In the genomic region with DNA sequence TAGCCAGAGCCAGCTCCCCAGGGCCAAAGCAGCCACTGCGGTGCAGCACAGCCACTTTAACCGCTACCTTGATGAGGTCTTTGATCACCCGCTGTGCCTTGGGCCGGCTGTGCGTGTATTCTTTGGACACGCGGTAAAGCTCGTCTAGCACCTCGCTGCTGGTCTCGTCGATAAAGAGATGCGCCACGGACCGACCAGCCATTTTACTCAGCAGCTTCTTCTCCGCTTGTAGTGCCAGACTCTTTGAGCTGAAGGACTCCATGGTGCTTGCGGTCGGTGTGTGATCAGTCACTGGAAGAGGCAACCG, we compare ENCODE assay signal across 14 mouse cellular contexts. TPM values are rescaled to one million over a fixed set of nuclear protein-coding genes. Genes with fewer than 3 reads are reported as not detected.
DNase-seq lines count a peak whose midpoint lies in the region; ATAC-seq and TF ChIP-seq lines count a peak whose summit lies in the region.
"Had no signal": no experiment of that assay in that cellular context is flagged by ENCODE, and none has a peak within 500 bp of the region (broad histone marks: within the 10 kb centered on the region; RNA-seq: fewer than 3 reads in every experiment).

No protein-coding gene starts in this region.

- in situ Hi-C loops in ES-E14 (cut with MboI; ENCODE audit: low sequenced_read_pairs in 2 of 2, unreplicated experiment in 2 of 2): no loop called here

- WGBS in lung, embryonic 15.5 days: 53% methylated on average over 18 of the region's 18 CpGs
- 65% methylated on average over 18 of the region's 18 CpGs for WGBS in liver, embryonic 13.5 days (ENCODE audit: insufficient replicate concordance)

- peaks cover 14% of the 10 kb centered on the region for H3K36me3 ChIP-seq in lung, embryonic 15.5 days
- no peaks in the 10 kb centered on the region for H3K36me3 ChIP-seq in ES-E14 (ENCODE audit: control insufficient read depth, insufficient read depth, low read length, poor library complexity, severe bottlenecking)
- peaks cover 17% of the 10 kb centered on the region for H3K36me3 ChIP-seq in liver, embryonic 13.5 days

- DNase-seq in gastrocnemius, postnatal 14 days: peak; percentile 8
- DNase-seq in gastrocnemius, adult 18-20 months (ENCODE audit: low spot score): no peak
- no peak for DNase-seq in lung, postnatal 36 days
- DNase-seq in ES-E14 (ENCODE audit: low read depth, low spot score): no peak
- no peak for DNase-seq in liver, embryonic 13.5 days
- DNase-seq in embryo, embryonic 9.5 days (ENCODE audit: extremely low spot score): no peak
- DNase-seq: B cell, adult 2 months; lung, adult 18-20 months had no signal

- peak overlapping the region; percentile 50; the same call in 1 of the 2 replicates for H3K27ac ChIP-seq in lung, embryonic 15.5 days
- H3K27ac ChIP-seq in ES-E14 (ENCODE audit: insufficient read depth, low read depth, low read length, poor library complexity, severe bottlenecking): no peak overlapping the region
- peak overlapping the region; percentile 18; the same call in 1 of the 2 replicates for H3K27ac ChIP-seq in liver, embryonic 13.5 days
- H3K27ac ChIP-seq: kidney, postnatal 0 days; midbrain, embryonic 15.5 days; neural tube, embryonic 15.5 days had no signal

- H3K4me2 ChIP-seq in lung, embryonic 15.5 days: no peak overlapping the region
- H3K4me2 ChIP-seq in liver, embryonic 13.5 days: peak overlapping the region; percentile 34; the same call in 1 of the 2 replicates
- H3K4me2 ChIP-seq: midbrain, embryonic 15.5 days; neural tube, embryonic 15.5 days had no signal

- H3K9me3 ChIP-seq in lung, embryonic 15.5 days: no peaks in the 10 kb centered on the region
- H3K9me3 ChIP-seq in ES-E14 (ENCODE audit: control insufficient read depth, insufficient read depth, low read depth, low read length): no peaks in the 10 kb centered on the region
- H3K9me3 ChIP-seq in liver, embryonic 13.5 days (replicated peaks): no peaks in the 10 kb centered on the region
- H3K9me3 ChIP-seq: midbrain, embryonic 15.5 days; neural tube, embryonic 15.5 days had no signal

- no peak for ATAC-seq in lung, embryonic 15.5 days (ENCODE audit: borderline replicate concordance, extremely low read depth, low FRiP score, low TSS enrichment)
- no peak for ATAC-seq in liver, embryonic 13.5 days (ENCODE audit: low read depth)
- ATAC-seq in activated CD4-positive, CD25-positive, alpha-beta regulatory T cell, adult 4 months: no peak
- ATAC-seq: midbrain, embryonic 15.5 days had no signal

- H3K27me3 ChIP-seq in lung, embryonic 15.5 days: no peaks in the 10 kb centered on the region
- no peaks in the 10 kb centered on the region for H3K27me3 ChIP-seq in liver, embryonic 13.5 days
- H3K27me3 ChIP-seq: midbrain, embryonic 15.5 days; neural tube, embryonic 15.5 days had no signal

- no peak overlapping the region for H3K9ac ChIP-seq in lung, embryonic 15.5 days
- peak overlapping the region; percentile 51 for H3K9ac ChIP-seq in ES-E14 (ENCODE audit: insufficient read depth, low read depth, low read length, poor library complexity, severe bottlenecking)
- no peak overlapping the region for H3K9ac ChIP-seq in liver, embryonic 13.5 days
- H3K9ac ChIP-seq: midbrain, embryonic 15.5 days; neural tube, embryonic 15.5 days had no signal

- intact Hi-C loops in gastrocnemius, postnatal 14 days (cut with DNase I; ENCODE audit: low total_unique reads): loop anchor here (10.0 kb wide), 1 partner anchor 125 kb away; no protein-coding TSS in a partner anchor

- peaks cover 11% of the 10 kb centered on the region for H3K4me1 ChIP-seq in lung, embryonic 15.5 days
- H3K4me1 ChIP-seq in ES-E14 (ENCODE audit: control insufficient read depth in 2 of 2, insufficient read depth in 2 of 2, low read length in 2 of 2, poor library complexity in 1 of 2): peaks cover 3 to 17% of the 10 kb centered on the region in 2 experiments; a peak in 3 of 4 replicates
- H3K4me1 ChIP-seq in liver, embryonic 13.5 days (replicated peaks): peaks cover 41% of the 10 kb centered on the region

- H3K4me3 ChIP-seq in lung, embryonic 15.5 days: no peak overlapping the region
- H3K4me3 ChIP-seq in ES-E14 (ENCODE audit: insufficient read depth in 1 of 2, low read depth in 1 of 2, low read length in 2 of 2, poor library complexity in 1 of 2, severe bottlenecking in 1 of 2): peak overlapping the region; percentile 31 to 47
- H3K4me3 ChIP-seq in liver, embryonic 13.5 days (replicated peaks): no peak overlapping the region
- H3K4me3 ChIP-seq: midbrain, embryonic 15.5 days; neural tube, embryonic 15.5 days had no signal

TF ChIP-seq in ES-E14, 5 proteins besides CTCF, POLR2A, EP300 and RAD21:
- TF ChIP-seq ZNF384 (IDR thresholded peaks at IDR 0.05; ENCODE audit: low read depth, low read length) (no peak), CHD2 (IDR thresholded peaks at IDR 0.05; ENCODE audit: low read depth, low read length) (no peak), HCFC1 (IDR thresholded peaks at IDR 0.05; ENCODE audit: borderline replicate concordance, insufficient read depth, low read length) (no peak), MAFK (IDR thresholded peaks at IDR 0.05; ENCODE audit: insufficient read depth, low read depth, low read length) (no peak), ZC3H11A (IDR thresholded peaks at IDR 0.05; ENCODE audit: borderline replicate concordance, low read depth, low read length) (no peak)

RNA-seq across cellular contexts. Expression of gene Tnfaip8l2, which starts 1.9 kb away (rescaled TPM):
- under 1 TPM; 0.82 to 0.92 TPM for total RNA-seq in gastrocnemius, postnatal 14 days (2021)
- under 1 TPM; 0.27 to 0.55 TPM for total RNA-seq in gastrocnemius, adult 18-20 months (2021)
- 4.0 and 4.5 TPM in 2 replicates for polyA plus RNA-seq in lung, embryonic 15.5 days (2015; fragmentation: Nextera tagmentation; extraction: Ambion mirVana)
- 1.0 and 1.3 TPM in 2 replicates for total RNA-seq in ES-E14 (2012; rRNA removed)
- polyA plus RNA-seq in liver, embryonic 13.5 days (2015; fragmentation: Nextera tagmentation; extraction: Ambion mirVana): 5.7 and 6.0 TPM in 2 replicates
- polyA plus RNA-seq in activated CD4-positive, CD25-positive, alpha-beta regulatory T cell, adult 4 months (2017; shearing (Covaris generic)): 100 to 1,000 TPM; 216 to 232 TPM

RNA-seq across cellular contexts. Expression of gene Lysmd1, which starts 6.4 kb away (rescaled TPM):
- 1 to 10 TPM; 7.4 to 8.4 TPM for total RNA-seq in gastrocnemius, postnatal 14 days (2021)
- 1 to 10 TPM; 6.3 to 6.6 TPM for total RNA-seq in gastrocnemius, adult 18-20 months (2021)
- polyA plus RNA-seq in lung, embryonic 15.5 days (2015; fragmentation: Nextera tagmentation; extraction: Ambion mirVana): 13.3 and 14.9 TPM in 2 replicates
- total RNA-seq in ES-E14 (2012; rRNA removed): 4.4 and 5.1 TPM in 2 replicates
- polyA plus RNA-seq in liver, embryonic 13.5 days (2015; fragmentation: Nextera tagmentation; extraction: Ambion mirVana): 7.3 and 7.5 TPM in 2 replicates
- polyA plus RNA-seq in activated CD4-positive, CD25-positive, alpha-beta regulatory T cell, adult 4 months (2017; shearing (Covaris generic)): 10 to 100 TPM; 21.1 to 22.9 TPM

RNA-seq across cellular contexts. Expression of gene Scnm1, which starts 6.4 kb away (rescaled TPM):
- total RNA-seq in gastrocnemius, postnatal 14 days (2021): 10 to 100 TPM; 31.8 to 40.5 TPM
- total RNA-seq in gastrocnemius, adult 18-20 months (2021): 10 to 100 TPM; 34.6 to 46.5 TPM
- polyA plus RNA-seq in lung, embryonic 15.5 days (2015; fragmentation: Nextera tagmentation; extraction: Ambion mirVana): 64.0 and 71.4 TPM in 2 replicates
- total RNA-seq in ES-E14 (2012; rRNA removed): 38.1 and 39.2 TPM in 2 replicates
- 33.4 and 33.5 TPM in 2 replicates for polyA plus RNA-seq in liver, embryonic 13.5 days (2015; fragmentation: Nextera tagmentation; extraction: Ambion mirVana)
- 10 to 100 TPM; 67.2 to 99.2 TPM for polyA plus RNA-seq in activated CD4-positive, CD25-positive, alpha-beta regulatory T cell, adult 4 months (2017; shearing (Covaris generic))

RNA-seq across cellular contexts. Expression of gene Tmod4, which starts 16.0 kb away (rescaled TPM):
- total RNA-seq in gastrocnemius, postnatal 14 days (2021): 100 to 1,000 TPM; 511 to 517 TPM
- total RNA-seq in gastrocnemius, adult 18-20 months (2021): 100 to 1,000 TPM; 663 to 722 TPM
- 1.3 and 2.1 TPM in 2 replicates for polyA plus RNA-seq in lung, embryonic 15.5 days (2015; fragmentation: Nextera tagmentation; extraction: Ambion mirVana)
- 0.36 TPM in 1 of 2 replicates, not detected in the other for total RNA-seq in ES-E14 (2012; rRNA removed)
- 0.17 and 0.67 TPM in 2 replicates for polyA plus RNA-seq in liver, embryonic 13.5 days (2015; fragmentation: Nextera tagmentation; extraction: Ambion mirVana)
- polyA plus RNA-seq in activated CD4-positive, CD25-positive, alpha-beta regulatory T cell, adult 4 months (2017; shearing (Covaris generic)): 1 to 10 TPM; 2.5 to 3.7 TPM
- total RNA-seq: common myeloid progenitor, adult 5-6 weeks had no signal

RNA-seq across cellular contexts. Expression of gene Sema6c, which starts 20.0 kb away (rescaled TPM):
- total RNA-seq in gastrocnemius, postnatal 14 days (2021): 100 to 1,000 TPM in 1 of 2 experiments, 10 to 100 TPM in 1; 97.1 to 106 TPM
- total RNA-seq in gastrocnemius, adult 18-20 months (2021): 100 to 1,000 TPM in 1 of 2 experiments, 10 to 100 TPM in 1; 75.9 to 111 TPM
- 3.6 and 3.8 TPM in 2 replicates for polyA plus RNA-seq in lung, embryonic 15.5 days (2015; fragmentation: Nextera tagmentation; extraction: Ambion mirVana)
- total RNA-seq in ES-E14 (2012; rRNA removed): 15.3 and 34.7 TPM in 2 replicates
- polyA plus RNA-seq in liver, embryonic 13.5 days (2015; fragmentation: Nextera tagmentation; extraction: Ambion mirVana): 0.35 and 0.36 TPM in 2 replicates
- polyA plus RNA-seq in activated CD4-positive, CD25-positive, alpha-beta regulatory T cell, adult 4 months (2017; shearing (Covaris generic)): not detected

Comparison
In these comparisons a context has a peak if more than half of its experiments do, and no peak if none do; other contexts are left out.
1. H3K4me3 ChIP-seq: peak in ES-E14 (2 of 2); none in lung, embryonic 15.5 days (single experiment) and liver, embryonic 13.5 days (single experiment).